Mouse (Mus musculus) heart, postnatal 14 days (tissue): ENCODE measurements at regions not wholly inside any gene's neighbourhood (a gene's known extent, or its start where the extent isn't known, plus 50 kb on each side); places are given as distances from the start of the nearest gene placed in this dataset.

ENCODE experiments used
- DNase-seq, 2 experiments: peaks; one replicate each; pipeline ENCODE4 v3.0.0; 2021 to 2022
- intact Hi-C: fragments of 180-260 bp; cut with DNase I; formaldehyde crosslinking; loops from one replicate; pipeline ENCODE4 v1.15.1; 2025

- intact Hi-C loops, result loop anchor here (5.0 kb wide), 2 partner anchors 85 to 115 kb away; partner anchors contain the start of gene Egln3
- peak; percentile 65 to 68 for DNase-seq
Measured at GRCm38 (mm10) chr12:54286911-54287819, 83.5 kb upstream of the Egln3 start.

DNA sequence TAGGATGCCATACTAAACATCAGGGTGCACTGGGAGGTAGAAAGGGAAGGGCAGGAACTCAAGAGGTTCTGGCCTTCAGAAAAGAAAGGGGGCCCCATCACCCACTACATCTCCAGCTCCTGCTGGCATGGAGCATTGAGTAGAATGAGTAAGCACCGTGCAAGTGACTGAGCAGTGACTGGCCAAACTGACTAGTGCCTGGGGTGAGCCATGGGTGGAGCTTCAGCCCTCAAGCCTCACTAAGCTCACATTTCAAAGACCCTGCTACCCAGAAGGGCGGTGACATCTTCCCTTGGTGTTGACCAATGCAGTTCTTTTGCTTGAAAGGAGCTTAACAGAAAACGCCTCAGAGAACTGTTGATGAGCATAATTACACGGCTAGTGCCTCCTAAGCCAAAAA lies 80.0 kb upstream of the Egln3 start:
- no peak for DNase-seq
- intact Hi-C loops, result no loop called here

DNA sequence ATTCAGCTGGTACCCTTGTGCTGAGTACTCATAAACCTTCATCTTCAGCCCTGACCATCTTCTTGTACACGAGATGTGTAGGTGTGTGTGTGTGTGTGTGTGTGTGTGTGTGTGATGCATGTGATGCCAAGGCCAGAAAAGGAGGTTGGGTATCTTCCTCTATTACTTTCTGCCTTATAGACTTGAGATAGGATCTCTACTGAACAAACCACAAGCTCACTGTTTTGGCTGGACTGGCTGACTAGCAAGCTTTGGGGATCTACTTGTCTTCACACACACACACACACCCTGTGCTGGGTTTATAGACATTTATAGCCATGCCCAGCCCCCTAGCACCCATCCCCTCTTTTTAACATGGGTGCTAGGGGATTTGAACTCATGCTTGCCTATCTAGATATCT lies 79.4 kb upstream of the Egln3 start:
- DNase-seq, result no peak
- intact Hi-C loops, result no loop called here

- intact Hi-C loops, result no loop called here
- no peak for DNase-seq
Measured at GRCm38 (mm10) chr12:54282281-54282921, 78.7 kb upstream of the Egln3 start.

GRCm38 (mm10) chr12:54280457-54280856 lies 76.8 kb upstream of the Egln3 start:
- DNase-seq, result peak; percentile 43 to 49
- intact Hi-C loops, result no loop called here

DNA sequence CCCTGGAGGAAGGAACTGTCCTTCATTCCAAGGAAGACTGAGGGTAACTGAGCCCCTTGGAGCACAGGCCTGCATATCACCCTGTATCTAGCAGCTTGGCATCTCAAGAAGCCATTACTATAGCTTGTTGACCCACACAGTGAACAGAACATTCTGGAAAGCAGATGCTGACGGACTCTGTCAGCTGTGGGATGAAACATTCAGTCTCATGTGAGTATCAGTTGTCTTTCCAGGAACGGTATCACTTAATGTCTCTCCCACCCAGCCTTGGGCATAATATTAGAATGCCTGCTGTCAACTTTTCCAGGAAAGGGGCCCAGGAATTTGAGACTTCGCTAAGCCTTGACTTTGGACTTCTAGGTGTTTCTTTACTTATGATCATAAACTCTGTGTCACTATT lies 76.3 kb upstream of the Egln3 start:
- intact Hi-C loops, result no loop called here
- DNase-seq, result no peak

- intact Hi-C loops, result no loop called here
- DNase-seq, result no peak
Measured at GRCm38 (mm10) chr12:54276978-54277537, 73.4 kb upstream of the Egln3 start.

DNA sequence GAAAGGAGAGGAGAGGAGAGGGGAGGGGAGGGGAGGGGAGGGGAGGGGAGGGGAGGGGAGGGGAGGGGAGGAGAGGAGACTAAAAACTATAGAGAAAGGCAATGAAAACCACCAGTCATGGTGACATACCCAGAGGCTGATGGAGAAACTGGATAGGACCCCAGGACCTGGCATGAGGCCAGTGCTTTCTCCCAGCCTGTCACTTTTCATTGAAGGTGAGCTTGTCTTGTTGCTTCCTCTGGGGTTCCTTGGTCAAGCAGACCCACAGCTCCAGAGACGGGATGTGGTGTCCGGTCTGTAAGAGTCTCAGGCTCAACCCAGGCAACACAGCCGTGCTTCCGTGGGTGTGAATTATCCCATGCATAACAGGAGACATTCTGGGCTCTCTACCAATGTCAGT lies 69.8 kb upstream of the Egln3 start:
- no peak for DNase-seq

GRCm38 (mm10) chr12:54272696-54273095 lies 69.0 kb upstream of the Egln3 start:
- intact Hi-C loops, result no loop called here
- no peak for DNase-seq

More for the DNA sequence above, 69.8 kb upstream of the Egln3 start:
- intact Hi-C loops, result no loop called here

- peak; percentile 53 to 69 for DNase-seq
- intact Hi-C loops, result no loop called here
Measured at GRCm38 (mm10) chr12:54272226-54272625, 68.6 kb upstream of the Egln3 start.

- DNase-seq, result no peak
- intact Hi-C loops, result loop anchor here (5.0 kb wide), 1 partner anchor 59 kb away; no protein-coding TSS in a partner anchor
Measured at GRCm38 (mm10) chr12:54265852-54266251, 62.2 kb upstream of the Egln3 start.

DNA sequence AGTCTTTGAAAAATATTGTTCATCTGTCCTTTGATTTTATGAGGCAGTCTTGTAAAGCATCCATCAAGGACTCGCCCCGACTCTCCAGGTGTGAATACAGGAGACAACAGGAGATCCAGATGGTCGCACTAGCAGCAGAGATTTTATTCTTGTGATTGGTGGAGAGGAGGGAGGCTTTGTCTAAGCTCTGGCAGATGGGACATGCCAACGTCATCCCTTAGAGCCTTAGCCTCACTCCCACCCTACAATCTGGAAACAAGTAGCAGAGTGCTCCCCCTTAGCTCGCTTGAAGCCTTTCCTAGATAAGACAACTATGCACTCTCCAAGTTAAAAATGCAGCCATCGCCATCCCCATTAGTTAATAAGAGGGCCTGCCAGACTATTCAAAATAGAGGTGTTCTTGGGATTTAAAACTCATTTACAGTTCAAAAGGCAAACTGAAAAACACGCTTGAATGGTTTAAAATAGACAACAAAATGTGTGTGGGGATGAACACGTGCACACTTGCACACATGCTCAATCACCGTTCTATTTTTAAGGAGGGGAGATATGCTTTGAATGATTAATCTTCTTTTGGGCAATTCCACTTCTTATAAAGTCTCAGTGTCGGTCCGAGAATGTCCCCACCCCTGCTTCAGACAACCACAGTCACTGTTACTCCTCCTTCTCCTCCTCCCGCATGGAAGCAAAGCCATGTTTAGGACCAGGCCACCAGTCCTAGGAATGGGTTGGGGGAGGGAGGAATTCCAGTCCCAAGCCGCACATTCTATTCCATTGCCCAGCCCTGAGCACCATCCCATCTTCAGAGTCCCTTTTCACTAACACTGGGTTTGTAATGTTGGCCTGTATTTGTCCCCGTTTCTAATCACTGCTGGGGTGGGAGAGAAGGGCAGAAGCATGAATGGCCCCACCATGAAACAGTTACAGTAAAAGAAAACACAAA lies 61.5 kb upstream of the Egln3 start:
- intact Hi-C loops, result loop anchor here (5.0 kb wide), 1 partner anchor 58 kb away; no protein-coding TSS in a partner anchor

GRCm38 (mm10) chr12:54264418-54264733 lies 60.7 kb upstream of the Egln3 start:
- intact Hi-C loops, result no loop called here
- DNase-seq, result no peak

More for the DNA sequence above, 61.5 kb upstream of the Egln3 start:
- DNase-seq, result no peak

- intact Hi-C loops, result no loop called here
- no peak for DNase-seq
Measured at GRCm38 (mm10) chr12:54263733-54264417, 60.2 kb upstream of the Egln3 start.

DNA sequence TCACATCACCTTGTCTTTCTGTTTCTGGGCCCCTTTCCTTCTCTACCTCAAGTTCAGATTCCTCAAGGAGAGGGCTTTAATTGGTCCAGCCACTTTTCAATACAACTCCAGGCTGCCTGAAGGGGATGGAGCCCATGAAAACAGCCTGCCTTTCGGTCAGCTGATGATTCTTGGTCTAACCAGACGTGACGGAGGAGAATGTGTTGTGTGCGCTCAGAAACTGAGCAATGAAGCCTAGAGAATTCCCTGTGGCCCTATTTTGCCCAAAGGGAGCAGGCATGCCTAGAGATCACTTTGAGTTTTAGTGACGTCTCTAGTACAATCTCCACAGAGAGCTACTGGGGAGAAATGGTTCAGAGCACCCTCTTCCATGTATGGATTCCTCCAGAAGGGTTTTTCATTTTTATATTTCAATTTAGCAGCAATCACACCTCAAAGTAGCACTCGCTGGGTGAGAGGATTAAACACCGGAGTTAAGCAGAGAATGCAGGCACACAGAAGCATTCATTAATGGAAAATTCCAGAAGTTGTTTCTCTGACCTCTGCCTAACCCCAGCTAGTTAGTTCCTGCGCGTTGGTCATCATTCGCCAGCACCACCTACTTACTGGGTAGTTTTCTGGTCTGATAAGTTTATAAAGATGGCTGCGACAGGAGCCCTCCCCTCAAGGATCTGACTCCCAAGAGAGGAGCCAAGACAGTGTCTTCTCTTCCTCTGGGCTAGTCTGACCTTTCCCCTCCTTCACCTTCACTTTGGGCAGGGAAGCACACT lies 58.8 kb upstream of the Egln3 start:
- no peak for DNase-seq
- intact Hi-C loops, result no loop called here

DNA sequence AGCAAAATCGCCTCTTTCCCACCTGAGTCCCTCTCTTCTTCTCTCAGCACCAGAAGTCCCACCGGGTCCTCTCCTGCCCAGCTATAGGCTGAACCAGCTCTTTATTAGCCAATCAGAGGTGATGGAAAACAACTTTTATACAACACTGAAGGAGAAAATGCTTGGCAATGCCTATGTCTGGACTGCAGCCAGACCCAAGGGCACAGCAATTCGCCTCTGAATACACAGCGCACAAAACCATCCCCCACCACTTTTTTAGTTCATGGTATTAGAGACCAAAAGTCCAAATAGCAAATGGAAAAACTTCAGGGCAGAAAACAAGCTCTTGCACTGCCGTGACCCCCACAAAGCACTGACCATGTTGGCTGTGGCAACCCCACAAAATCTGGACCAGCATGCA lies 57.8 kb upstream of the Egln3 start:
- peak; percentile 30 to 43 for DNase-seq
- intact Hi-C loops, result no loop called here

DNA sequence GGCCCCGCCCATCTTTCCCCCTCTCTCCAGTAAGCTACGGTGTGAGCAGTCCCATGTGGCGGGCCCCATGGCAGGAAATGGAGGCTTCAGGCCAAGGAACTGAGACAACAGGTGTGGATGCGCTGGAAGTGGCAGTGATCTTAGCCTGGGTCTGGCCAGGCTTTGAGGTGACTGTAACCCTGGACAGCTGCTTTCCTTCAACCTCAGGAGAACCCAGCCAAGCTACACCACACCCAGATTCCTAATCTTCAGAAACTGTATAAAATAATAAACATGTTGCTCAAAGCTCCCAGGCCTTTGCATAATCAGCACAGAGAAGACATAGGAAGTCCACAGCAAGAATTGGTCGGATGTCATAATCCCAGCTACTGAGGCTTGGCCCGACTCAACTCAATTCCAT lies 56.8 kb upstream of the Egln3 start:
- intact Hi-C loops, result no loop called here
- DNase-seq, result no peak

GRCm38 (mm10) chr12:54257776-54258433 lies 54.2 kb upstream of the Egln3 start:
- DNase-seq, result no peak
- intact Hi-C loops, result no loop called here
